Mouse (Mus musculus) myocyte (in vitro differentiated cells): ENCODE measurements at regions not wholly inside any gene's neighbourhood (a gene's known extent, or its start where the extent isn't known, plus 50 kb on each side); places are given as distances from the start of the nearest gene placed in this dataset.

Experiments used
- CEBPB ChIP-seq: IDR thresholded peaks from 2 replicates; pipeline ENCODE4 v1.6.1; 2011; ENCODE audit warnings: mild to moderate bottlenecking, moderate library complexity; ENCODE audit not compliant: poor library complexity, insufficient read depth, severe bottlenecking
- E2F4 ChIP-seq: IDR thresholded peaks from one replicate; pipeline ENCODE4 v1.6.1; 2011; ENCODE audit warnings: mild to moderate bottlenecking, control low read depth, moderate library complexity; ENCODE audit not compliant: insufficient read depth
- MAX ChIP-seq: IDR thresholded peaks from one replicate; pipeline ENCODE4 v1.6.1; 2011; ENCODE audit warnings: low read depth, mild to moderate bottlenecking, control low read depth
- MYOD1 ChIP-seq, 3 experiments: IDR thresholded peaks; one replicate each; pipeline ENCODE4 v1.6.1; 2011; ENCODE audit warnings: control low read depth in 2 of 3, low read depth in 2 of 3, mild to moderate bottlenecking in 2 of 3, moderate library complexity in 1 of 3; ENCODE audit not compliant: insufficient read length in 2 of 3, control insufficient read depth in 1 of 3
- MYOG ChIP-seq, 3 experiments: IDR thresholded peaks; one replicate each; pipeline ENCODE4 v1.6.1; 2011; ENCODE audit warnings: control low read depth in 2 of 3, low read depth in 2 of 3, mild to moderate bottlenecking in 2 of 3; ENCODE audit not compliant: insufficient read length in 2 of 3, control insufficient read depth in 1 of 3, insufficient read depth in 1 of 3
- POLR2A ChIP-seq: IDR thresholded peaks from one replicate; pipeline ENCODE4 v1.6.1; 2011; ENCODE audit warnings: low read depth, mild to moderate bottlenecking, control low read depth, moderate library complexity; ENCODE audit not compliant: insufficient read length
- REST ChIP-seq: IDR thresholded peaks from one replicate; pipeline ENCODE4 v1.6.1; 2011; ENCODE audit warnings: mild to moderate bottlenecking, control low read depth, moderate library complexity; ENCODE audit not compliant: insufficient read depth, insufficient read length
- SRF ChIP-seq: IDR thresholded peaks from one replicate; pipeline ENCODE4 v1.6.1; 2011; ENCODE audit warnings: low read depth; ENCODE audit not compliant: control insufficient read depth, insufficient read length
- USF1 ChIP-seq: IDR thresholded peaks from one replicate; pipeline ENCODE4 v1.6.1; 2011; ENCODE audit warnings: low read depth, mild to moderate bottlenecking, control low read depth, moderate library complexity

DNA sequence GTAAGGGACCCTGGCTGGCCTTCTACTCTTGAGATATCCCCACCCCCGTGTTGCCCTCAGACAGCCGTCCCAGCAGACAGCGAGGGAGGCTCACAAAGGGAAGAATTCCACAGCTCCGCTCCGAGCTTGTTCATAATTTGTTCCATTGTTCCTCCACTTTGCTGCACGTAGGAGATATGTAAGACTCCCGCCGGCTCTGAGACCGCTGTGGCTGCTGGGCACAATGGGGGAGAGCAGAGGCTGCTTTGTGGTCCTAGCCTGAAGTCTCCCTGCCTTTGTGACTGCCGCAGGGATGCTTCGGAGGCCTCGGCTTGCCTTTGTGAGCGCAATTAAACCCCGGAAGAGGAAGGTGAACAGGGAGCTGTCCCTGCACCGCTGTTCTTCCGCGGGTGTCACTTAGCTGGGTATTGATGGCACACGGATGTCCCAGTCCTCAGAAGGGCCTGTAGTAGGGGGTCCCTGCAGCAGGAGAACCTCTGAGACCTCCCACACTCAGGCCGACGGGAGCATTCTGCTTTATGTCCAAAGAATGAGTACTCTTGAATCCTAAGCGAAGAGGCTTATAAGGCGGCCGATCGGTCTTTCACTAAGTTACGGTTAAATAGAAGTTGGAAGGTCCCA is 201.3 kb upstream of the Sall1 start:
- no peak for TF ChIP-seq USF1
- TF ChIP-seq POLR2A, result no peak
- no peak for TF ChIP-seq MAX
- TF ChIP-seq E2F4, result no peak
- TF ChIP-seq REST, result no peak
- TF ChIP-seq CEBPB, result no peak
- TF ChIP-seq MYOD1 (IDR thresholded peaks at IDR 0.05; ENCODE audit: control insufficient read depth in 1 of 3, insufficient read length in 2 of 3, low read depth in 2 of 3), result no peak
- no peak for TF ChIP-seq SRF
- no peak for TF ChIP-seq MYOG (IDR thresholded peaks at IDR 0.05; ENCODE audit: control insufficient read depth in 1 of 3, insufficient read depth in 1 of 3, insufficient read length in 2 of 3, low read depth in 2 of 3)
